Mouse (Mus musculus): ENCODE measurements around the gene Peg3. TPM values are rescaled to one million over a fixed set of nuclear protein-coding genes. Genes with fewer than 3 reads are reported as not detected.

Gene Peg3
- total and polyA plus RNA-seq, 3 experiments: 2.4 to 49.7 (median 24.6) TPM

DNA sequence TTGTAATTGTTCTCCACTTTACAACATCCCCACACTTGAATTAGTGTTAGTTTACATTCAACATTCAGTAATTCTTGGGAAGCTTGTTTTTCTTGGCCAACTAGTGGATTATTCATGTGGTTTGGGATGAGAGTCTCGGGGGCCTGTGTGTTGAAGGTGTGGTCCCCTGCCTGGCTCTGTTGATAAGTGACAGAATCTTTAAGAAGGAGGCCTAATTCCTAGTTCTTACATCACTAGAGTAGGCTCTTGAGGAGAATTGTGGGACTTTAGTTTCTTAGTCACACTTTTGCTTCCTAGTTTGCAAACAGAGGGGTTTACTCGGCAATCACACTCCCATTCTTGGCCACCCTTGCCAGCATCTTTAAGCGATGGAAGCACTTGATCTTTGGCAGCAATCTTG is 31.0 kb downstream of the Peg3 start:
- no peak overlapping the region for H3K4me3 ChIP-seq (ENCODE audit: low read depth, low read length)
- DNase-seq (ENCODE audit: low spot score): no peak
- no peaks in the 10 kb centered on the region for H3K9me3 ChIP-seq (replicated peaks)
- no peaks in the 10 kb centered on the region for H3K4me1 ChIP-seq (ENCODE audit: insufficient read depth, low read depth, low read length)
- TF ChIP-seq GATA1 (IDR thresholded peaks at IDR 0.05; ENCODE audit: borderline replicate concordance, low read length): no peak
- no peak for TF ChIP-seq TAL1 (conservative IDR thresholded peaks at IDR 0.05; ENCODE audit: low read depth, low read length)
- TF ChIP-seq GATA2 (IDR thresholded peaks at IDR 0.05; ENCODE audit: borderline replicate concordance, low read depth, low read length): no peak
- TF ChIP-seq POLR2AphosphoS5 (IDR thresholded peaks at IDR 0.05; ENCODE audit: insufficient replicate concordance, low read depth, low read length): no peak
- TF ChIP-seq CTCF (IDR thresholded peaks at IDR 0.05; ENCODE audit: low read depth, low read length): no peak
- ATAC-seq (ENCODE audit: extremely low read depth, insufficient number of reproducible peaks, low FRiP score, poor library complexity, severe bottlenecking): no peak
- peaks cover 5% of the 10 kb centered on the region; the same call in 1 of the 2 replicates for H3K27me3 ChIP-seq (ENCODE audit: insufficient read depth, low read length)
- no peaks in the 10 kb centered on the region for H3K36me3 ChIP-seq (replicated peaks)

DNA sequence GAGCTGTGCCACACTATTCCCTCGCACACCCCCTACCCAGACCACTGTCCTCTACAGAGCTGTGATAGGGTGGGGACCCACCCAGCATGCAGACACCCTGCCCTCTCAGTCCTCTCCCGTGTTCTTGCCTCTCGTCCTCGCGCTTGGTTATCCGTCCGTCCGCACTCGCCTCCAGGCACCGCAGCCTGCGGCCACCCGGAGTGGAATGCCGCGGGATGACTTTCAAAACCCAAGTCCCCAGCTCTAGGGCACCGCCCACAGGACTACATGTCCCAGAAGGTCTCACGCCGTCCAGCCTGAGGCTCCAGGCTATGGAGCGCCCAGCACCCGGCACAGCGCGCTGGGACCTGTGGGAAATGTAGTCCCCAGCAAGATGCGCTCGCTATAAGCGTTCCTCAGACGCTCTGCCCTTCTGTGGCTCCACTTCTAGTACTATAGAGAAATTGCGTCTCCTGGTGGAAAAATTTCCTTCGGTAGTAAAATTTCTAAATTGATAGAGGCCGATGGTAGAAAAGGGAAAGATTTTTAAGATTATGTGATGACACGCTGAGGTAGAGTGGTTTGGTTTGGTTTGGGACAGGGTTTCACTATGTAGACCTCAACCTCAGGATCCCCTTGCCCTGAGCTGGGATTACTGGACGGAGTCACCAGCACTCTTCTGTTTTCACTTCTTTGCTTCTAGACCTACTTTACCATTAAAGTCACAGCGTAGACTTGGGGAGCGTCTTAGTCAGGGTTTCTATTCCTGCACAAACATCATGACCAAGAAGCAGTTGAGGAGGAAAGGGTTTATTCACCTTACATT is 33.8 kb downstream of the Peg3 start, which contains the start of gene Zim1:
TSS of gene Zim1 (minus strand) at position 210 of the 805 bp plus-strand sequence.
- TF ChIP-seq TAL1 (conservative IDR thresholded peaks at IDR 0.05; ENCODE audit: low read depth, low read length) (no peak), CTCF (IDR thresholded peaks at IDR 0.05; ENCODE audit: low read depth, low read length) (no peak), GATA2 (IDR thresholded peaks at IDR 0.05; ENCODE audit: borderline replicate concordance, low read depth, low read length) (no peak)
- H3K4me1 ChIP-seq (ENCODE audit: insufficient read depth, low read depth, low read length): no peaks in the 10 kb centered on the region
- H3K36me3 ChIP-seq (replicated peaks): no peaks in the 10 kb centered on the region
- H3K4me3 ChIP-seq (ENCODE audit: low read depth, low read length): no peak within 1 kb of the TSS
- DNase-seq (ENCODE audit: low spot score) (no peak), ATAC-seq (ENCODE audit: extremely low read depth, insufficient number of reproducible peaks, low FRiP score, poor library complexity, severe bottlenecking) (no peak)
- peaks cover 5% of the 10 kb centered on the region; the same call in 1 of the 2 replicates for H3K27me3 ChIP-seq (ENCODE audit: insufficient read depth, low read length)
- no peaks in the 10 kb centered on the region for H3K9me3 ChIP-seq (replicated peaks)

DNA sequence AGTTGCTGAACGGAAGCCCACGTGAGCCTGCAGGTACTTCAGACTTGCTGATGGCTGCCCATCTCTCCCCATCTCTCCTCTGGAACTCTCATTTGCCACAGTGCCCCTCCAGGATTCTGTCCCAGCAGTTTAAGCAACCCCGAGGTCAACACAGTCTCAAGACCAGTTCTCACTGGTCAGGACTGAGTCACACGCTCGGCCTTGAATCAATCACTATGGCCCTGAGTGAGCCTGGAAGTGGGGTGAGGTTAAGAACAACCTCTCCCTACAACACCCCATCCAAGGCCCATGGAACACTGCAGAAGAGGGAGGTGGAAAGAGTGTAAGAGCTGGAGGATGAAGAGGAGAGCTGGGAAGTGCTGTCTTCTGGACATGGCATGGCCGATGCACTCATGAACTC is 44.7 kb downstream of the Peg3 start:
- Histone ChIP-seq H3K9me3 (replicated peaks) (no peaks in the 10 kb centered on the region), H3K36me3 (replicated peaks) (no peaks in the 10 kb centered on the region), H3K4me3 (ENCODE audit: low read depth, low read length) (no peak overlapping the region), H3K4me1 (ENCODE audit: insufficient read depth, low read depth, low read length) (no peaks in the 10 kb centered on the region), H3K27me3 (ENCODE audit: insufficient read depth, low read length) (no peaks in the 10 kb centered on the region)
- no peak for TF ChIP-seq GATA1 (IDR thresholded peaks at IDR 0.05; ENCODE audit: borderline replicate concordance, low read length)
- no peak for ATAC-seq (ENCODE audit: extremely low read depth, insufficient number of reproducible peaks, low FRiP score, poor library complexity, severe bottlenecking)
- DNase-seq (ENCODE audit: low spot score): no peak

DNA sequence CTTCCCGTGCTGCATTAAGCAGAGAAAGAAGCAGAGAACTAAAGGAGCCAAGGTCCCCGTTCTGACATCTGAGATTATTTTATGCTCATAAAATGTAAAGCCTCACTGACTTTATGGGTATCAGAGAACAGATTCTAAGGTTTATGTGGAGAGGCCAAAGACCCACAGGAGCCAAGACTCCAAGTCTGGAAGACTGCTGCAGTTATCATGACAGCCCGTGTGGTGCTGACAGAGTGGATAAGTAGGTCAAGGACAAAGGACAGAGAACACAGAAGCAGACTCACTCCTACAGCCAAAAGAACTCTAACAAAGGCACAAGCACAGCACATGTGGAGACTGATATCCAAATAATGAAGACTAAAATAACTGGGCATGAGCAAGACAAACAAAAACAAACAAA is 63.5 kb downstream of the Peg3 start:
- H3K9me3 ChIP-seq (replicated peaks): no peaks in the 10 kb centered on the region
- H3K4me3 ChIP-seq (ENCODE audit: low read depth, low read length): no peak overlapping the region
- TF ChIP-seq POLR2AphosphoS5 (IDR thresholded peaks at IDR 0.05; ENCODE audit: insufficient replicate concordance, low read depth, low read length) (no peak), CTCF (IDR thresholded peaks at IDR 0.05; ENCODE audit: low read depth, low read length) (no peak), TAL1 (conservative IDR thresholded peaks at IDR 0.05; ENCODE audit: low read depth, low read length) (no peak), GATA1 (IDR thresholded peaks at IDR 0.05; ENCODE audit: borderline replicate concordance, low read length) (no peak), GATA2 (IDR thresholded peaks at IDR 0.05; ENCODE audit: borderline replicate concordance, low read depth, low read length) (no peak)
- no peak for ATAC-seq (ENCODE audit: extremely low read depth, insufficient number of reproducible peaks, low FRiP score, poor library complexity, severe bottlenecking)
- no peaks in the 10 kb centered on the region for H3K4me1 ChIP-seq (ENCODE audit: insufficient read depth, low read depth, low read length)
- no peak for DNase-seq (ENCODE audit: low spot score)
- H3K27me3 ChIP-seq (ENCODE audit: insufficient read depth, low read length): no peaks in the 10 kb centered on the region
- H3K36me3 ChIP-seq (replicated peaks): no peaks in the 10 kb centered on the region

DNA sequence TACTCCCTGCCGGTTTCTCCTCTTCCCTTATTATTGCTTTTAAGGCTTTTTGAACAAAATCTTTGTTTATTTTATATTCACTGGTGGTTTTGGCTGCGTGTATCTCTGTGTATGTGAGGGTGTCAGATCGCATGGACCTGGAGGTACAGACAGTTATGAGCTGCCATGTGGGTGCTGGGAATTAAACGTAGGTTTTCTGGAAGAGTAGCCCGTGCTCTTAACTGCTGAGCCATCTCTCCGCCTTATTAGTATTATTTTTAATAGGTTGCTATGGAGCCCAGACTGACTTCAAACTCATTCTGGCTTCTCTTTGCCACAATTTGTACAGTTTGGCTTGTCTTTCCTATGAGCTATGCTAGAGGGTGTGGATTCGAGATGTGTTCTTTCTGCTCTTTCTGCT is 66.8 kb downstream of the Peg3 start:
- H3K9me3 ChIP-seq (replicated peaks): no peaks in the 10 kb centered on the region
- TF ChIP-seq CTCF (IDR thresholded peaks at IDR 0.05; ENCODE audit: low read depth, low read length): no peak
- TF ChIP-seq TAL1 (conservative IDR thresholded peaks at IDR 0.05; ENCODE audit: low read depth, low read length): no peak
- no peak for TF ChIP-seq GATA1 (IDR thresholded peaks at IDR 0.05; ENCODE audit: borderline replicate concordance, low read length)
- TF ChIP-seq POLR2AphosphoS5 (IDR thresholded peaks at IDR 0.05; ENCODE audit: insufficient replicate concordance, low read depth, low read length): no peak
- no peak for TF ChIP-seq GATA2 (IDR thresholded peaks at IDR 0.05; ENCODE audit: borderline replicate concordance, low read depth, low read length)
- no peak for ATAC-seq (ENCODE audit: extremely low read depth, insufficient number of reproducible peaks, low FRiP score, poor library complexity, severe bottlenecking)

DNA sequence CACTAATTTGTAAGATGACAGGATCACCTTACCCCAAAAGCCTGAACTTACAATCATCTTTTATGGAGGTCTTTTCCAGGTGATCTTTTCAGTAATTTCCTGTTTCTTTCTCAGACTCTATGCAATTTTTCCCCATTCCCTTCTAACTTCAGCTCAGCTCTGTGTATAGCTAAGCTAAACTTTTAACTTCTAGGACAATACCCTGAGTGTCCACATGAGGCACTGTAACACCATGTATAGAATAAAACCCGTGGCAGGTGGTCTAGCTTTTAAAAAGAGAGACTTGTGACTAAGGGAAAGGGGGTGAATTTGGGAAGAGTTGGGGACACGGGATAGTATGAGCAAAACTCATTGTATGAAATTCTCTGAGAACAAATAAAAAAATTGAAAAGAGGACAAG is 70.6 kb downstream of the Peg3 start:
- ATAC-seq (ENCODE audit: extremely low read depth, insufficient number of reproducible peaks, low FRiP score, poor library complexity, severe bottlenecking) (peak; percentile 22; the same call in 1 of the 2 replicates), DNase-seq (ENCODE audit: low spot score) (no peak)
- no peak overlapping the region for H3K4me3 ChIP-seq (ENCODE audit: low read depth, low read length)
- H3K4me1 ChIP-seq (ENCODE audit: insufficient read depth, low read depth, low read length): no peaks in the 10 kb centered on the region
- H3K36me3 ChIP-seq (replicated peaks): no peaks in the 10 kb centered on the region
- TF ChIP-seq CTCF (IDR thresholded peaks at IDR 0.05; ENCODE audit: low read depth, low read length) (no peak), POLR2AphosphoS5 (IDR thresholded peaks at IDR 0.05; ENCODE audit: insufficient replicate concordance, low read depth, low read length) (no peak), GATA2 (IDR thresholded peaks at IDR 0.05; ENCODE audit: borderline replicate concordance, low read depth, low read length) (no peak), GATA1 (IDR thresholded peaks at IDR 0.05; ENCODE audit: borderline replicate concordance, low read length) (no peak), TAL1 (conservative IDR thresholded peaks at IDR 0.05; ENCODE audit: low read depth, low read length) (no peak)
- no peaks in the 10 kb centered on the region for H3K27me3 ChIP-seq (ENCODE audit: insufficient read depth, low read length)
- H3K9me3 ChIP-seq (replicated peaks): no peaks in the 10 kb centered on the region

More for the DNA sequence above, 66.8 kb downstream of the Peg3 start:
- no peaks in the 10 kb centered on the region for H3K27me3 ChIP-seq (ENCODE audit: insufficient read depth, low read length)
- no peak for DNase-seq (ENCODE audit: low spot score)
- H3K4me1 ChIP-seq (ENCODE audit: insufficient read depth, low read depth, low read length): no peaks in the 10 kb centered on the region
- H3K4me3 ChIP-seq (ENCODE audit: low read depth, low read length): no peak overlapping the region
- no peaks in the 10 kb centered on the region for H3K36me3 ChIP-seq (replicated peaks)

All from G1E (cell line).